7 mouse cellular contexts compared by ENCODE assay signal in genomic region chr12:29049105-29049511, GRCm38 (mm10).
DNase-seq lines count a peak whose midpoint lies in the region; ATAC-seq and TF ChIP-seq lines count a peak whose summit lies in the region.

No protein-coding gene starts in this region.

- H3K9me3 ChIP-seq in embryonic facial prominence, embryonic 15.5 days (replicated peaks): no peaks in the 10 kb centered on the region
- no peaks in the 10 kb centered on the region for H3K9me3 ChIP-seq in limb, embryonic 10.5 days (replicated peaks)
- H3K9me3 ChIP-seq in stomach, postnatal 0 days (ENCODE audit: control insufficient read depth, low read length): no peaks in the 10 kb centered on the region

- DNase-seq in 3T3-L1 (ENCODE audit: low read depth, low spot score) (peak; percentile 55), MN1 (ENCODE audit: low spot score) (peak; percentile 93)
- peak; percentile 80 for DNase-seq in limb, embryonic 10.5 days (ENCODE audit: low spot score)
- no peak for DNase-seq in stomach, postnatal 0 days (ENCODE audit: low spot score)
- DNase-seq in adrenal gland, adult 2 months: no peak
- DNase-seq in layer of hippocampus, postnatal 25 days (ENCODE audit: extremely low spot score in 1 of 2, low spot score in 1 of 2): no peak

- H3K27ac ChIP-seq in embryonic facial prominence, embryonic 15.5 days (replicated peaks): no peak overlapping the region
- H3K27ac ChIP-seq in limb, embryonic 10.5 days: peak overlapping the region; percentile 86
- no peak overlapping the region for H3K27ac ChIP-seq in stomach, postnatal 0 days (replicated peaks)

- H3K4me3 ChIP-seq in embryonic facial prominence, embryonic 15.5 days (replicated peaks): no peak overlapping the region
- H3K4me3 ChIP-seq in limb, embryonic 10.5 days: no peak overlapping the region
- H3K4me3 ChIP-seq in stomach, postnatal 0 days (ENCODE audit: low read depth, low read length): no peak overlapping the region

- no peak for TF ChIP-seq EP300 in stomach, postnatal 0 days (optimal IDR thresholded peaks at IDR 0.05)

- 0 out of 2 replicates have a peak, but pooled peaks cover 7% of the 10 kb centered on the region for H3K4me1 ChIP-seq in embryonic facial prominence, embryonic 15.5 days
- peaks cover 36% of the 10 kb centered on the region for H3K4me1 ChIP-seq in limb, embryonic 10.5 days
- no peaks in the 10 kb centered on the region for H3K4me1 ChIP-seq in stomach, postnatal 0 days (replicated peaks; ENCODE audit: control insufficient read depth, insufficient read depth)

- H3K4me2 ChIP-seq in embryonic facial prominence, embryonic 15.5 days (replicated peaks): no peak overlapping the region
- no peak overlapping the region for H3K4me2 ChIP-seq in stomach, postnatal 0 days (replicated peaks; ENCODE audit: low read depth)

- WGBS in embryonic facial prominence, embryonic 15.5 days: 6% methylated on average over 8 of the region's 8 CpGs
- WGBS in limb, embryonic 10.5 days: 2% methylated on average over 8 of the region's 8 CpGs
- WGBS in stomach, postnatal 0 days: 14% methylated on average over 8 of the region's 8 CpGs

- ATAC-seq in embryonic facial prominence, embryonic 15.5 days (ENCODE audit: insufficient number of reproducible peaks, low FRiP score, low TSS enrichment, low read depth): peak; percentile 54; the same call in 1 of the 2 replicates
- peak; percentile 38; the same call in 1 of the 2 replicates for ATAC-seq in stomach, postnatal 0 days (ENCODE audit: low FRiP score, low TSS enrichment)

- no peak for TF ChIP-seq CTCF in stomach, postnatal 0 days (IDR thresholded peaks at IDR 0.05; ENCODE audit: low read depth)

- H3K36me3 ChIP-seq in embryonic facial prominence, embryonic 15.5 days: no peaks in the 10 kb centered on the region
- no peaks in the 10 kb centered on the region for H3K36me3 ChIP-seq in limb, embryonic 10.5 days
- H3K36me3 ChIP-seq in stomach, postnatal 0 days (ENCODE audit: control insufficient read depth, insufficient read depth, low read length): no peaks in the 10 kb centered on the region

- H3K27me3 ChIP-seq in embryonic facial prominence, embryonic 15.5 days: no peaks in the 10 kb centered on the region
- H3K27me3 ChIP-seq in limb, embryonic 10.5 days (ENCODE audit: low read depth, poor library complexity, severe bottlenecking): no peaks in the 10 kb centered on the region
- H3K27me3 ChIP-seq in stomach, postnatal 0 days (ENCODE audit: control insufficient read depth, insufficient read depth, low read length): no peaks in the 10 kb centered on the region

- no peak overlapping the region for H3K9ac ChIP-seq in embryonic facial prominence, embryonic 15.5 days
- no peak overlapping the region for H3K9ac ChIP-seq in stomach, postnatal 0 days (ENCODE audit: low read length)

Comparison
In these comparisons a context has a peak if more than half of its experiments do, and no peak if none do; other contexts are left out.
1. DNase-seq: peak in 3T3-L1 (single experiment), MN1 (single experiment) and limb, embryonic 10.5 days (single experiment); none in stomach, postnatal 0 days (single experiment), adrenal gland, adult 2 months (single experiment) and layer of hippocampus, postnatal 25 days (0 of 2).